Mouse (Mus musculus): Measurements from ENCODE around the gene Rhbdf1. TPM values are rescaled to one million over a fixed set of nuclear protein-coding genes. Genes with fewer than 3 reads are reported as not detected.

The Rhbdf1 gene
- total and polyA plus RNA-seq, 3 experiments: 2.9 to 14.3 TPM; not detected in 1

DNA sequence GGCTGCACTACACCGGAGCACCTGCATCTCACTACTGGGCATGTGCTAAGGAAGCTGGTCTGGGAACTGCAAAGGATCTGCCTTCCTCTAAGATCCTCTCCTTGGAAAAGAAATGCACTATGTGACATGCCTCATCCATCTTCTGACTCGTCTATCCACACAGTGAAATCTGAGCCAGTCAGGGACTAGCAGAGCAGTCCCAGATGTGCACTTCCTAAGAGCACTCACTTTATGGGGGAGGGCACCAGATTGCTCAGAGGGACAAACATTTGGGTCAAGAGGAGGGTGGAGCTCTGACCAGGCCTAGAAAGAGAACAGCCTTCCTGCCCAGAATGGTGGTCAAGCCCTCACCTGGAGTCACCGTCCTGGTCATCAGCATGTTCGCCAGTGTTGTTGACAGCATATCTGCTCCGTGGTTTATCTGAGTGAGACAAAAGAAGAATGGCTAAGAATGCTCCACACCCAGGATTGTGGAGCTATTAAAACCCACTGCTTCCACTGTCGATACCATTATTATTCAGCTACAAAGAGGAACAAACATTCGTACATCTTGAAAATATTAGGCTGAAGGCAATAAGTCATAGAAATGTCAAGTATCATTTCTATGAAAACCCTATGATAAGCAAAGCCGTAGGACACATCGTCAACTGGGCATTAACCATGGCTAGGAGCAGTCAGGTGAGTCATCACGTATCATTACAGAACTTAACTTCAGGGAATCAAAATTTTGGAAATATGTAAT is 40.7 kb upstream of the Rhbdf1 start:
- H3K79me2 ChIP-seq (ENCODE audit: control insufficient read depth, insufficient read depth, low read length, poor library complexity): peaks cover 5% of the 10 kb centered on the region
- no peak for TF ChIP-seq USF2 (IDR thresholded peaks at IDR 0.05; ENCODE audit: borderline replicate concordance in 1 of 2, insufficient read depth in 1 of 2, low read depth in 1 of 2, low read length in 2 of 2)
- no peak for DNase-seq (ENCODE audit: low read depth, low spot score)
- no peak overlapping the region for H3K4me3 ChIP-seq (ENCODE audit: control insufficient read depth in 1 of 2, insufficient read depth in 1 of 2, low read depth in 2 of 2, low read length in 2 of 2)
- no peaks in the 10 kb centered on the region for H3K27me3 ChIP-seq (ENCODE audit: control insufficient read depth in 1 of 2, insufficient read depth in 2 of 2, low read length in 2 of 2)
- H3K36me3 ChIP-seq (ENCODE audit: control insufficient read depth in 1 of 2, insufficient read depth in 2 of 2, low read length in 2 of 2): peaks cover 0 to 26% of the 10 kb centered on the region in 2 experiments; a peak in 2 of 4 replicates
- no peak overlapping the region for H3K9ac ChIP-seq (ENCODE audit: control insufficient read depth, low read depth, low read length, poor library complexity, severe bottlenecking)
- no peak overlapping the region for H3K27ac ChIP-seq (ENCODE audit: control insufficient read depth, low read depth, low read length)
- H3K9me3 ChIP-seq (replicated peaks; ENCODE audit: insufficient read depth, low read length): no peaks in the 10 kb centered on the region
- H3K4me1 ChIP-seq (ENCODE audit: control insufficient read depth in 1 of 2, insufficient read depth in 2 of 2, low read length in 2 of 2): peaks cover 13 to 22% of the 10 kb centered on the region in 2 experiments

DNA sequence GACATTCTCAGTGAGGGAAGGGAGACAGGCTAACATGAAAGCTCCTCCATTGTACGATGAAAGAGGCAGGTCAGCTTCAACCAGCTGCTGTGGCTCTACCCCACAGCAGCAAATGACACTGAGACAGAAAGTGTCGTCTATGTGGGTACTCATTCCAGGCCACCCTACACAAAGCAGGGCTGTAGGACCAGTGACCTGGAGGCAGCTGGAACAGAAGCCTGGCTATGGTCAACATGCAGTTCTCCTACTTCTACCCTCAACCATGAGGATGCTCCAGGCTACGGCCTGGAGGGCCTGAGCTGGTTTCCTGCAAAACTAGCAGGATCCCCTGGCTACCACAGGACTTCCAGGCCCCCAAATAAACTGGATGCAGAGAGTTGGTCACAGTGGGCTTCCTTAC is 34.5 kb upstream of the Rhbdf1 start:
- TF ChIP-seq USF1 (IDR thresholded peaks at IDR 0.05; ENCODE audit: low read depth, low read length): no peak
- TF ChIP-seq ZMIZ1 (IDR thresholded peaks at IDR 0.05; ENCODE audit: low read depth, low read length): no peak
- no peak for TF ChIP-seq GABPA (IDR thresholded peaks at IDR 0.05; ENCODE audit: low read depth, low read length)
- TF ChIP-seq TBP (IDR thresholded peaks at IDR 0.05; ENCODE audit: low read depth, low read length): no peak
- no peak for TF ChIP-seq GATA1 (IDR thresholded peaks at IDR 0.05; ENCODE audit: low read depth, low read length)
- no peak for TF ChIP-seq TAL1 (IDR thresholded peaks at IDR 0.05; ENCODE audit: low read length)
- TF ChIP-seq ZKSCAN1 (IDR thresholded peaks at IDR 0.05; ENCODE audit: low read depth, low read length): no peak
- TF ChIP-seq MAX (IDR thresholded peaks at IDR 0.05; ENCODE audit: low read length): no peak
- TF ChIP-seq MEF2A (IDR thresholded peaks at IDR 0.05; ENCODE audit: extremely low read depth, insufficient replicate concordance, low read depth, low read length, poor library complexity, severe bottlenecking): no peak
- TF ChIP-seq HCFC1 (IDR thresholded peaks at IDR 0.05; ENCODE audit: low read depth, low read length): no peak
- TF ChIP-seq POLR2AphosphoS5 (IDR thresholded peaks at IDR 0.05; ENCODE audit: borderline replicate concordance, low read depth, low read length): no peak
- TF ChIP-seq NELFE (IDR thresholded peaks at IDR 0.05; ENCODE audit: low read depth, low read length): no peak
- TF ChIP-seq MAZ (IDR thresholded peaks at IDR 0.05; ENCODE audit: low read depth, low read length): no peak
- TF ChIP-seq SIN3A (IDR thresholded peaks at IDR 0.05; ENCODE audit: low read length): no peak
- TF ChIP-seq MAFK (IDR thresholded peaks at IDR 0.05; ENCODE audit: borderline replicate concordance, low read depth, low read length): no peak
- TF ChIP-seq CTCF (IDR thresholded peaks at IDR 0.05 in 2 of 3, conservative IDR thresholded peaks at IDR 0.05 in 1 of 3; ENCODE audit: control insufficient read depth in 1 of 3, insufficient read depth in 1 of 3, low read depth in 2 of 3, low read length in 3 of 3, poor library complexity in 1 of 3, severe bottlenecking in 1 of 3): no peak
- no peak for TF ChIP-seq ELF1 (IDR thresholded peaks at IDR 0.05; ENCODE audit: low read depth, low read length)
- TF ChIP-seq POLR2AphosphoS2 (IDR thresholded peaks at IDR 0.05; ENCODE audit: low read length): no peak
- no peak for TF ChIP-seq ZC3H11A (IDR thresholded peaks at IDR 0.05; ENCODE audit: low read depth, low read length)
- no peaks in the 10 kb centered on the region for H3K9me3 ChIP-seq (replicated peaks; ENCODE audit: insufficient read depth, low read length)
- no peak overlapping the region for H3K9ac ChIP-seq (ENCODE audit: control insufficient read depth, low read depth, low read length, poor library complexity, severe bottlenecking)
- peaks cover 0 to 12% of the 10 kb centered on the region in 2 experiments; a peak in 2 of 4 replicates for H3K36me3 ChIP-seq (ENCODE audit: control insufficient read depth in 1 of 2, insufficient read depth in 2 of 2, low read length in 2 of 2)
- peaks cover 2 to 13% of the 10 kb centered on the region in 2 experiments; a peak in 3 of 4 replicates for H3K4me1 ChIP-seq (ENCODE audit: control insufficient read depth in 1 of 2, insufficient read depth in 2 of 2, low read length in 2 of 2)
- no peaks in the 10 kb centered on the region for H3K79me2 ChIP-seq (ENCODE audit: control insufficient read depth, insufficient read depth, low read length, poor library complexity)
- DNase-seq (ENCODE audit: low read depth, low spot score): no peak
- H3K4me3 ChIP-seq (ENCODE audit: control insufficient read depth in 1 of 2, insufficient read depth in 1 of 2, low read depth in 2 of 2, low read length in 2 of 2): no peak overlapping the region
- H3K27ac ChIP-seq (ENCODE audit: control insufficient read depth, low read depth, low read length): no peak overlapping the region
- H3K27me3 ChIP-seq (ENCODE audit: control insufficient read depth in 1 of 2, insufficient read depth in 2 of 2, low read length in 2 of 2): no peaks in the 10 kb centered on the region

Measured in MEL (cell line).